Mouse (Mus musculus) E14TG2a.4 (cell line): ENCODE results near the gene Gstm1.

ENCODE experiments used
- H3K27me3 ChIP-seq: 2 replicates; pipeline ENCODE4 v1.6.1; 2014; ENCODE audit warnings: low read length, control low read depth; ENCODE audit not compliant: insufficient read depth
- H3K36me3 ChIP-seq: 2 replicates; pipeline ENCODE4 v1.6.1; 2014; ENCODE audit warnings: low read length, control low read depth; ENCODE audit not compliant: insufficient read depth
- H3K4me1 ChIP-seq: replicated peaks from 2 replicates; pipeline ENCODE4 v1.6.1; 2014; ENCODE audit warnings: low read depth, low read length, control low read depth
- H3K4me3 ChIP-seq: replicated peaks from 2 replicates; pipeline ENCODE4 v1.5.1; 2014; ENCODE audit warnings: mild to moderate bottlenecking, low read length
- H3K9me3 ChIP-seq: 2 replicates; pipeline ENCODE4 v1.6.1; 2014; ENCODE audit warnings: low read length, control low read depth
- CTCF ChIP-seq: conservative IDR thresholded peaks from 2 replicates; pipeline ENCODE4 v1.5.1; 2014; ENCODE audit warnings: low read length
- NANOG ChIP-seq: IDR thresholded peaks from 2 replicates; pipeline ENCODE4 v1.6.1; 2014; ENCODE audit warnings: borderline replicate concordance, low read length, mixed read lengths
- POU5F1 ChIP-seq: IDR thresholded peaks from 2 replicates; pipeline ENCODE4 v1.6.1; 2014; ENCODE audit warnings: low read length, borderline replicate concordance

The Gstm1 gene

DNA sequence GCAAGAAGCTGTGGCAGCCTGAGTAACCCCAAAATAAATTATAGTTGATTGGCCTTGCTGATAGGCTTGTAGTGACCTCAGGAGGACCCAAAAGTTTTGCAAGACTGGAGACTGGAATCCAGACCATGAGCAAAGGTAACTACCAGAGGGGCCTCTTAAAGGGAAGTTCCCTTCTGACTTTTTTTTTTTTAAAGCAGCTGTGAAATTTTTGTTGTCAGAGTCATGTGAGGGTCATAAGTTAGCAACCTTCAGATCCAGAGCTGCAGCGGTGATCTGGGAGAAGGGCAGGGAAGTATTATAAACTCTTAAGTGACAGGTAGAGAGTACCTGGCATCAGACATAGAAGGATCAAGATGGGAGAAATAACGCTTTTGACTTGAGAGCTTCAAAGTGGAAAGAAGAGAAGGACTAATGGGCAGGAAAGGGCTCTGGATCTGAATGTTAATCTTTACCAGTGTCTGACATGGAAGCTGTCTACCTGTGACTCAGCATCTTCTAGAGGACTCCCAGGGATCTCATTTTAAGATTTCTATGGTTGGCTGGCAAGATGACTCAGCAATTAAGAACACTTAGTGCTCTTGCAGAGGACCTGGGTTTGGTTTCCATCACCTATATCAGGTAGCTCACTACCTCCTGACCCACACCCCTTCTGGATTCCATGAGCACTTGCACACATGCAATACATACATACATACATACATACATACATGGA is 29.3 kb upstream of the Gstm1 start:
- Histone ChIP-seq H3K9me3 (no peaks in the 10 kb centered on the region), H3K4me1 (peaks cover 19% of the 10 kb centered on the region), H3K36me3 (no peaks in the 10 kb centered on the region), H3K27me3 (no peaks in the 10 kb centered on the region), H3K4me3 (no peak overlapping the region)
- TF ChIP-seq NANOG: no peak
- TF ChIP-seq POU5F1: no peak
- TF ChIP-seq CTCF: no peak

DNA sequence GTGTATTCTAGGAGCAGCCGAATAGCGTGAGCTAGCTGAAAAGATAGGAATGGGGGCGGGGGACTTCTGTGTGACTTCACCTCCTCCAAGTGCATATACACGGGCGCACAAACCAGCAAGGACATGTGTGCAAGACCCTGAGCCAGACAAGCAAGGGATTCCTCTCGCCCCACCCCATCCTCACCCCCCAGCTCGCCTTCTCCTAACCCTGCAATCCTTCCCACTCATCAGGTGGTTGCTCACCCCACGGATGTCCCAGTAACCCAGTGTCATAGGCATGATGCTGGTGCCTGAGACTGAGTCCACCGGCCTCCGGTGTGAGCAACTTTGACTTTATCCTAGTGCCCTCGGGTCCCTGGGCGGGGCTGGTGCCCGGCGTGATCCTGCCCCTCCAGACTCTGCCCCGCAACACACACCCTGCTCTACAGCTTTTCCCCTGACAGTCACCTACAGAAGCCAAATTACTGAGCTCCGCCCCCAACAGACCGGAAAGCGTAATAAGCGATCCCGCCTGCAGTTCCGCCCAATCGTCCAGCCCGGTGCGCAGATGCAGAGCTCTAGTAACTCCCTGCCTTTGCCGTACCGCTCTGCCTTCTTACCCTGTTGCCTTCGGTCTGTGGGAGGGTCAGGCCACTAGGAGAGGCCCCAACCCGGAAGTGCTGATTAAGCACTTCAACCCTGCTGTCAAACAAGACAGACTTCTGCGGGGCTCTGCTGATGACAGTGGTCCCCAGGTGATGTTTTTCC is 26.8 kb upstream of the Gstm1 start, which contains the start of gene Gstm4:
Gstm4 (minus strand) TSS at position 501 of the 747 bp plus-strand sequence.
- Histone ChIP-seq H3K4me1 (peaks cover 19% of the 10 kb centered on the region), H3K27me3 (no peaks in the 10 kb centered on the region), H3K4me3 (peak within 1 kb of the TSS; percentile 81), H3K9me3 (no peaks in the 10 kb centered on the region), H3K36me3 (no peaks in the 10 kb centered on the region)
- TF ChIP-seq CTCF (no peak), NANOG (no peak), POU5F1 (no peak)

DNA sequence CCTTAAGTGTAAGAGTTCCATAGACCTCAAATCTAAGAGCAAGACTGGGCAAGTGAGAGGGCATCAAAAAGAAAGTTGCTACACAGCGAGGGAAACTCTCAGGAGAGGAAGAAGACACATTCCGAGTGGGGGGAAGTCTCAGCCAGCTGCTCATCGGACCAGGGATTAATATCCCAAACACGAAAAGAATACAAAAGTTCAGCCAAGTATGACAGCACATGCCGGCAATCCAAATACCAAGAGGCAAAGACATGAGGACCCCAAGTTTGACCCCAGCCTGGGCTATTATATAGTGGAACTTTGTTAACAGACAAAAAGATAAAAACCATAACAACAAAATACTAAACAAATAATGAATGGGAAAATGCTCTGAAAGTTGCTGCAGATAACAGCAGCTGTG is 15.4 kb upstream of the Gstm1 start:
- no peak overlapping the region for H3K4me3 ChIP-seq
- TF ChIP-seq CTCF: no peak
- TF ChIP-seq POU5F1: no peak
- no peak for TF ChIP-seq NANOG
- H3K4me1 ChIP-seq: no peaks in the 10 kb centered on the region
- no peaks in the 10 kb centered on the region for H3K36me3 ChIP-seq
- no peaks in the 10 kb centered on the region for H3K9me3 ChIP-seq
- peaks cover 7% of the 10 kb centered on the region for H3K27me3 ChIP-seq

DNA sequence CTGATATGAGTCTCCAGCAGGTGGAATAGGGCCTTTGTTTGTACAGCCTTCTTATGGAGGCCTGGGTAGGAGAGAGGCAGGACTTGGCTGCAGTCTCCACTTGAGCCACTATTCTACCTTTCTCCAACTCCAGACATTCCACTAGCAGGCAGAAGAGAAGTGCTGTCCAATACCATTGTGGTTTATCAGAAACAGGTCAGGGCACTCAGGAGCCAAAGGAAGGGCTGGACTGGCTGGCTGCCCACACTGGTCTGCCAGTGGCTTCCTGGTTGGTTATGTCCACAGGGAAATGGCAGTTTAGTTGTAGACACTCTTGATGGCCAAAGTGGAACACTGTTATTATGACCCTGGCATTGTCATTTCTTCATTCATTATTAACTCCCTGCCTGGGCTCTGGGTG is 14.3 kb upstream of the Gstm1 start:
- H3K9me3 ChIP-seq: no peaks in the 10 kb centered on the region
- TF ChIP-seq POU5F1 (no peak), NANOG (no peak), CTCF (no peak)

DNA sequence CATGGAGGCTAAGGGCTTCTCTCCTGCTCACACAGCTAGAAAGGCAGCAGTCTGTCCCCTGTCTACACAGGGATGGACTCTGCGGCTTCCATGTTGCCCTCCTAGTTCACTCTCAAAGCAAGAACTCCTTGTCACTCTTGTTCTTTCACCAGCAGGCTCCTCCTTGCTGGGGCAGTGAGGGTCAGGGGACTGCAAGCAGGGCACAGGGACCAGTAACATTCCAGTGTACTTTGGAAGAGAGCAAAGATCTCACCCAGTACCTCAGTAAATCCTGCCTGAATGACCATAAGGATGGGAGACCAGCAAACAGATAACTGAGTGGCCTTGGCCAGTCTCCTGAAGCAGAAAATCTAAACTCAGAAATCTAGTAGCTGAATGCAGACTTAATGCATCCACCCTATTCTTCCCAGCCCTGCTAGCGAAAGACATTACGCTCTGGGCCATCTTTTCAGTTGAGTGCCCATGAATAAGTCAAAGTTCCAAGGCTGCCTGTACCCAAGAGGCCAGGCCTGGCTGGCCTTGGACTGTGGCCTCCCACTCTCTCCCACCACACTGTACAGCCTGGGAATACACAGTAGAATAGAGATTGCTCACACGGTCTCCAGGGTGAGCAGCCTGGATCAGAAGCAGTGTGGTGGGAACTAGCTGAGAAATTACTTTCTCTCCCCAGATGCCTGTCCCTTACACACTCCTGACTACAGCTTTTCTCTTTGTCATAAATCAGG is 11.0 kb upstream of the Gstm1 start:
- H3K9me3 ChIP-seq: no peaks in the 10 kb centered on the region
- no peaks in the 10 kb centered on the region for H3K4me1 ChIP-seq
- H3K27me3 ChIP-seq: peaks cover 7% of the 10 kb centered on the region; the same call in 1 of the 2 replicates
- no peaks in the 10 kb centered on the region for H3K36me3 ChIP-seq
- no peak overlapping the region for H3K4me3 ChIP-seq
- no peak for TF ChIP-seq NANOG
- no peak for TF ChIP-seq CTCF
- TF ChIP-seq POU5F1: no peak

More for the DNA sequence above, 14.3 kb upstream of the Gstm1 start:
- Histone ChIP-seq H3K4me1 (no peaks in the 10 kb centered on the region), H3K27me3 (peaks cover 7% of the 10 kb centered on the region), H3K4me3 (no peak overlapping the region), H3K36me3 (no peaks in the 10 kb centered on the region)

DNA sequence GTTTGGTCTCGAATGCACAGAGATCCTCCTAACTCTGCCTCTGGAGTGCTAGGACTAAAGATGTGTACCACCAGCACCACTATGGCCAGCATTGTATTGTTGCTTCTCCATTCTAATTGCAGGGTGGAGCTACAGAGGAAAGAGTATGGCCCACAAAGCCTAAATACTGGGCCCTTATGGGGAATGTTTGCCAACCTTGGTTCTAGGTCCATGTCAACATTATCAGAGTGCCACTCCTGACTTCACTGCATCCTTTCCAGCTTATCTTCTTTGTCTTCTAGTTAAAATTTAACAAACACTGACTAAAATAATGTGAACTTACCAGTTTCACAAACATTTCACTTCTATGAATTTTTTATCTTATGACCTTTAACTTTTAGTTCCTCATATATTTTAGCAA is 8.8 kb upstream of the Gstm1 start:
- Histone ChIP-seq H3K4me3 (no peak overlapping the region), H3K9me3 (no peaks in the 10 kb centered on the region), H3K36me3 (no peaks in the 10 kb centered on the region), H3K27me3 (peaks cover 17% of the 10 kb centered on the region), H3K4me1 (peaks cover 8% of the 10 kb centered on the region)
- no peak for TF ChIP-seq CTCF
- TF ChIP-seq POU5F1: no peak
- no peak for TF ChIP-seq NANOG

DNA sequence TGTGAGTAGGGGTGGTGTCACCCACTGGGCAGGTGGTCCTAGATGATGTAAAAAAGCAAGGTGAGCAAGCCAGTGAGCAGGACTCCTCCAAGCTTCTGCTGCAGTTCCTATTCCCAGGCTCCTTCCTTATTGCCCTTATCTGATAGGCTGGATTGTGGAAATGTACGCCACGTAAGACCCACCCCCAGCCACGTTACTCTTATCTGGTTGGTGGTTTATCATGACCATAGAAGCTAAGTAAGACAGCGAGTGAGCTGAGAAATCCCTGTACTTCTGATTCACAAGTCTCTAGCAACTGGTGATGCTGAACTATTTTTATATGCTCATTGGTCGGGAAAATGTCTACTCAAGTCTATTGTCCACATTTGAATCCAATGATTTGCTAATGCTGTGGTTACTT is 8.3 kb upstream of the Gstm1 start:
- peaks cover 8% of the 10 kb centered on the region for H3K4me1 ChIP-seq
- TF ChIP-seq CTCF: no peak
- no peak for TF ChIP-seq NANOG
- TF ChIP-seq POU5F1: no peak
- peaks cover 17% of the 10 kb centered on the region for H3K27me3 ChIP-seq
- H3K4me3 ChIP-seq: no peak overlapping the region
- no peaks in the 10 kb centered on the region for H3K36me3 ChIP-seq
- no peaks in the 10 kb centered on the region for H3K9me3 ChIP-seq

DNA sequence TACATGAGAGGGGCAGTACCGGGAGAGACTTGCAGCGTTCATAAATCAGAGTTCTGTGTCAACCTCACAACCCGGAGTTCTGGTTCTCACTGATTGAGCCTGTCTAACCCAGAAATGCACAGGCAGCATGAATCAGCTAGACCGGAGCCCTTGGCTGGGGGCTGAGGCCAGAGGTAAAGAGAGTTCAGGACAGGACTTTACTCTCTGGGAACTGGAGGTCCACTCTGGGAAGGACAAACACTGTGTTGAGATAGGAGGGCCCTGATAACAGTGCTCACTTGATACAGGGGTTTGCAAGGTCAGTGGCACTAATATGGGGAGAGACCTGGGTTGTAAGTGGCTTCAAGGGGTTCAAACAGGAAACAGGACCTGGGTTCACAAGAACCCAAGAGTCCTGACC is 7.5 kb upstream of the Gstm1 start:
- TF ChIP-seq CTCF (no peak), NANOG (no peak), POU5F1 (no peak)
- Histone ChIP-seq H3K9me3 (no peaks in the 10 kb centered on the region), H3K4me3 (no peak overlapping the region)

More for the DNA sequence above, 7.5 kb upstream of the Gstm1 start:
- H3K27me3 ChIP-seq: peaks cover 23% of the 10 kb centered on the region
- peaks cover 8% of the 10 kb centered on the region for H3K4me1 ChIP-seq
- no peaks in the 10 kb centered on the region for H3K36me3 ChIP-seq
